Mouse (Mus musculus) layer of hippocampus, adult 8-10 months (tissue): ENCODE data around the gene Nkrf. TPM values are rescaled to one million over a fixed set of nuclear protein-coding genes. Genes with fewer than 3 reads are reported as not detected.
"Not testable (repeated sequence)": the region's sequence is repeated elsewhere in the genome, so short reads cannot be mapped to it uniquely, and the experiment has no call there.

Experiments used
- DNase-seq, 2 experiments: peaks; one replicate each; pipeline ENCODE4 v3.0.0; 2022; ENCODE audit warnings: low spot score in 2 of 2
- total RNA-seq, 4 experiments: library from RNA; stranded (reverse); gene quantifications; 2 replicates each; pipeline ENCODE4 v1.2.4; 2022

The Nkrf gene
- 10 to 100 TPM; 28.7 to 37.9 (median 32.9) TPM for total RNA-seq

DNA sequence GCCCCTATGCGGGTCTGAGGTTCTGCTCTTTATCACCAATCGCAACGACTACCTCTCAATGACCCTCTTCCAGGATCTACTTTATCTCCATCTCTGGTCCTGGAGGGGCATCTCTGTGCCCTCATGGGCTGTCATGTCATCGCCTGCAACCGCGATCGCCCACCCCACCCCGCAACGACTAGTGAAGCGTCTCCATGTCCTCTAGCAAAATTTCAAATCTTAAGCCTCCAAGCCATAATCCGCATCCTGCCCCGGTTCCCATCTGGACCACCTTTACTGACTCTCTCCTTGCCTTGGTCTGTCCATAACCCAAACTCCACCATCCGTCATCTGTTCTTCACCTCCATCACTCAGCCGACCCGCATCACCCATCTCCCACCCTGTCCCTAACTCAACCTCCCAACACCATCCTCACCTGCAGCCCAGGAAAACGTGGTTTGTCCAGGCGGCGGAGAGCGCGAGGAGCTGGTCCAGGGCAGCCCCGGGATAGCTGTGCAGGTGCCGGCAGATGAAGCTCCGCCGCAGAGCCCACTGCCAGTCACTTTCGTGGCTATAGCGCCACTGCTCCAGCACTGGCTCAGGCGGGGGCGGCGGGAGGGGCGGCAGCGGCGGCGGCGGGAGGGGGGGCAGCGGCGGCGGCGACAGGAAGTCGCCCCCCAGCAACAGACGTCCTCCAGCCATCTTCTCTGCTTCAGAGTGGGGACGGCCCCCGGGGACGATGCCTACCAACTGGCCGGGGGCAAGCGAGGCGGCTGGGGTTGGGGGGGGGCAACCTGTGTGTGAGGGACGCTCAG is at the start of gene Nkrf:
Nkrf (minus strand) TSS at position 579 of the 794 bp plus-strand sequence.
- DNase-seq = peak; percentile 28 to 36

DNA sequence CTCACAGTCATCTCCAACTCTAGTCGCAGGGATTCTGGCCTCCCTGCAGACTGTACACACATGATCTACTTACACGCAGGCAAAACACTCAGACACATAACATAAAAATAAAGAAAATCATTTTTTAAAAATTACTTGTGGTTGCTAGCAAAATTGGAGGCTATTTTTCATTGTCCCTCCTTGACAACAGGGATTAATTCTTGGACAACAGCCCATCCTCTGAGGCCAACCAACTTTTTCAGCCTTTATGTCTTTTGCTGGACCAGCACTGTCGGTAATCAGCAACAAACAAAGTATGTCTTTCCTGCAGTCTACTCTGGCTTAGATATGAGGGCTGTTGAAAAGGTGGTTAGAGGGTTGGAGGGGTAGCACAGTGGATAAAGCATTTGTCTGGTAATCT is 38.4 kb upstream of the Nkrf start:
- DNase-seq = no peak

DNA sequence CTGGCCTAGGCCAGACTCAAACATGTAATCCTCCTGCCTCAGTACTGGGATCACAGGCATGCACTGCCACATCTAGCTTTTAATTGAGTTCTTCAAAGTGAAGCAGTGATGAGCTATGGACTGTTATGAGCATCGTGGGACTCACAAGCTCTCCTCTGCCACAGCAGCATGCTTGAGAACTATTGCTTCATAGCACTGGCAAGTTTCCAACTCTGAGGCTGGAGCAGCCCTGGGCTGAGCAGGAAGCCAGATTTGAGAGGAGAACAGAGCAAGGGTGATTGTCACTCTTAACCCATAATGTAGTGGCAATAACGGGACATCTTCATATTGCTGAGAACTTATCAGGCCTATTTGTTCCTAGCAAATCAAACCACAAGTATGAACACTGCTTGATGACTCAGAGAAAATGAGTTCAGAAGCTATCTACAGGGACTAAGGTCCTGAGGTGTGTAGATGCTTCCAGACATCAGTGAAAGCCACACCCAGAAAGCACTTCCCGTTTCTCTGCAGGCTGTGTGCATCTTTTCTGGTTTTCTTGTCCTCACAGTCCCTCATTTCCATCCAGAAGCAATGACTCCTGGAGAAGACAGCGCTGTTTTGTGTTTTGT is 37.2 kb upstream of the Nkrf start:
- DNase-seq = no peak

DNA sequence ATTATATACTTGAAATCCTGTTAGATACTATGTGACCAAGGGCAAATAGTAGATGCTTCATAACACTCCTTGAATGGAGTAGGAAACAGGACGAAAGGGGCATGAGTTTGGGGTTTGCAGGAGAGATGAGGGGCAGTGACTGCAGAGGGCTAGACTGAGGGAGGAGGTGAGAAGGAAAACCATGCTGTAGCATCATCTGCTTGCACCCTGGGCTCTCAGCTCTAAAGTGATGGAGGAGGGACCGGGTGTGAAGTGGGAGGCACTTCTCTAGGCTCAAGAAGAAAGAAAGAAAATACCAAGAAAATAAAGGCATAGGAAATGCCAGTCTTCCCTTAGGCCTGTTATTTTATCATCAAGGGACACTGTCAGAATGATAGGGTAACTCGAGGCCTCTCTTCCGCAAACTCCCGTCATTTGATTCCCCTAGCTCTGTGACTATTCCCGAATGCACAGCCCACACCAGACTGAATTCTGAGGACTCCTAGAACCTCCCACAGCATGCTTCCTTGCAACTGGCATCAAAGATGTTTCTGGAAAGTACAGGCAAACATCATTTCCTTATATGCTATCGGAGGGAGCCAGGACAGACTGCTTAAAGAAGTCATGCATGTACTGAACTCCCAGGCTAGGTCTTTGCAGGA is 32.7 kb upstream of the Nkrf start:
- no peak for DNase-seq

DNA sequence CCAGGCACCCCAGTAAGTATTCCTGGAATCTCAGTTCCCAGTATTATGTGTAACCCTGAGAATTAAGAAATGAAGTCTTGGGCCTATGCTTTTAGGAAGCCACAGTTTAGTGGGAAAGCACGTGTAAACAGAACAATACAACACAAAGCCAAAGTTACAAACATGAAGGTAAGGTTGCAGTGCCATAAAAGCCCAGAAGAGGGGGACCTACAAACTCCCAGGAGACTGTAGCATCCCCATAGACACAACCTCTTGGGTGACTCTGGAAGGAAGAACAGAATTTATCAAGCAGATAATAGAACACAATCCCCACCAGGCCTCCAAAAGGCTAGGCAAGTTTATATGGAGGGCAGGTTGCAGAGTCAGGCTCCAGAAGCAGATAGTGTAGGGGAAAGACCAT is 27.9 kb upstream of the Nkrf start:
- no peak for DNase-seq

DNA sequence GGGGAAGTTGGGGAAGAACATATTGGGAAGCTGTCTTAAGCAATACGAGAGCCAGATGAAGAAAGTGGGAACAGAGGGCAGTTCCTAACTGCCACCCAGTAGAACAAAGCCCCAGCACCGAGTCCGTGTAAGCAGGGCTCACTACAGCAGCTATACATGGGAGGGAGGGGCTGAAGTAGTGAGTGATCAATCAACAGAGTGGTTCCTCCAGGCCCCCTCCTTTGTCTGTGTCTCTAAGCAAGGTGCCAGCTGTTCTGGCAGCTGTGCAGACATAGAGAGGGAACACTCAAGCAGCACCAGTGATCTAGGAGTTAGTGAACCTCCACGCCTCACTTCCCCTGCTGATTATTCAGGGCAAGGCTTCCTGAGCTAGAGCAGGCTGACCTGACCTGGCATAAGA is 27.0 kb upstream of the Nkrf start:
- no peak for DNase-seq

DNA sequence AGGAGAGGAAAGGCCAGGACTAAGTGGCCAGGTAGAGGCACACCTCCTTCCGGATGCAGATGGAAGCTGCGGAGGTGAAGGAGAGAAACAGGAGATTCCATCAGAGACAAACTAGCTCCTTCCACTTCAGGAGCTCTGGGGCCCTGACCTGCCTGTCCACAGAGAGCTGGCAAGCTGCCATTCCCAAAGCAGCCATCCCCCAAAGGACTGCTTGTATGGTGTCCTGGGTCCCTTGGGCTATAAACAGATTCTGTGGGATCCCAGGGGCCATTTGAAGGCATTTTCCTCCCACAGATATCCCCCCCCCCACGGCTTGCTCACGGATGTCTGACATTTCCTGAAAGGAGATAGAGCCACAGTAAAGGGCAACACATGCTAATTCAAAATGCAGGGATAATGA is 26.1 kb upstream of the Nkrf start:
- DNase-seq = no peak

DNA sequence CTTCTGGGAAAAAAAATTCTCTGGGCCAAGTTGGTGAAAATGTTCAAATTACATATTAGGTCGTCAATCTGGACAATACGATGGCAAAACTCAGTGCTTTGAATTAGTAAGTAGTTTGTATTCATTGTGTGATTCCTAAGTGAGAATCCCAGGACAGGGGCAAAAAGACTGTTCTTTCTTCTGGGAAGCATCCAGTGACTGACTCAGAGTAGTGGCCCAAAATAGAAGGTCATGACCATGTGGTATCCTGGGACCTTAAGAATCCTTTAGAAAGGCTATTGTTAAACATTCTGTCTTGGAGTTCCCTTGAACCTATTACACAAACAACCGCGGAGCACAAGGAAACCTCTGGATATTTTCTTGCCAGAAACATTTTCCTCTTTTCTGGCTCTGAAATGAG is 18.6 kb upstream of the Nkrf start:
- no peak for DNase-seq

DNA sequence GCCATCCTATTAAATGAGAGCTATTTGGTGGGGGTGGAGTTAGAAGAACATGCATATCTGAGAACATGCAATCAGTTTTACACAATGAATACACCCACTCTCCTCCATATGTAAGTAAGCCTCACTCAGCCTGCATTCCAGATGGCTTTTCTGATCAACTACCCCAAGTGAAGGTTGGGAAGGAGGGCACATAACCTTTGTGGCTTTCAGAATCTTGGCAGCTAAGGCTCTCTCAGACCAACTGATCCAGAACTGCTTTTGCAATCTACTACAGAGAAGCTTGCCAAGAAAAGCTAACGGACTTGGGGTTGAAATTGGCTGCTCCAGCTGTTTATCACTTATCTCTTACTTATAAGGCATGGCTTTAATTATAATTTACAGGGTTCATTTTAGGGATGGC is 15.1 kb upstream of the Nkrf start:
- DNase-seq = no peak

DNA sequence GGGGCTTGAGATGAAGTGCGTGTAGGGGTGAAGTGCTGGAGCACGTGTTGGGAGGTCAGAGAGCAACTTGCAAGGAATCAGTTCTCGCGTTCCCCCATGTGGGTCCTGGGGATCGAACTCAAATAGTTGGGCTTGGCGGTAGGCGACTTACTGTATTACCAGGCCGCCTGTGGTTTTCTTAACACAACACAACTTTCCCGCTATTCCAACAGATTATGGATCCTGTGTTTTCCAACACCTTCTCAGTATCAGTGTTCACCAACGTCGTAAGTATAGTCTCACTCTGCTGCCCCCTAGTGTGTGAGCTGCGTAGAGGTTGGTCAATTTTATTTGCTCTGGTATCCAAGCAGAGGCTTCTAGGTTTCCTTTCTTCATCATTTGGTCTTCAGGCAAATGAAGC is 8.6 kb upstream of the Nkrf start:
- peak in 1 of 2 experiments; percentile 25 for DNase-seq

DNA sequence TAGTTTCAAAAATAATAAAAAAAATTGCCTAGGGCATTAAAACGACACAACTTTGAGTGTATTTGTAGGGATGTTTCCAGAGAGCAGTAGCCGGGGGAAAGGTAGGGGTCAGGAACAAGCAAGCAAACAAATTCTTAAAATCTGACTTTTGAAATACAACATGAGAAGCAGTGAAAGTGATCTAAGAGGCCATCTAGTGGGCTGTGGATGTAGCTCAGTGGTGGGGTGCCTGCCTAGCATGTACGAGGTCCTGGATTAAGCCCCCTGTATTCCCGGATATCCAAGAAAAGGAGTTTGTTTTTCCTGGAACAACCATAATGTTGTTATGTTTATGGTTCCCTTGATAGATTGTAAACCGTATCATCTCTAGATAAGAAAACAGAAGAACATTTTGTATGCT is 3.8 kb upstream of the Nkrf start:
- no peak for DNase-seq

DNA sequence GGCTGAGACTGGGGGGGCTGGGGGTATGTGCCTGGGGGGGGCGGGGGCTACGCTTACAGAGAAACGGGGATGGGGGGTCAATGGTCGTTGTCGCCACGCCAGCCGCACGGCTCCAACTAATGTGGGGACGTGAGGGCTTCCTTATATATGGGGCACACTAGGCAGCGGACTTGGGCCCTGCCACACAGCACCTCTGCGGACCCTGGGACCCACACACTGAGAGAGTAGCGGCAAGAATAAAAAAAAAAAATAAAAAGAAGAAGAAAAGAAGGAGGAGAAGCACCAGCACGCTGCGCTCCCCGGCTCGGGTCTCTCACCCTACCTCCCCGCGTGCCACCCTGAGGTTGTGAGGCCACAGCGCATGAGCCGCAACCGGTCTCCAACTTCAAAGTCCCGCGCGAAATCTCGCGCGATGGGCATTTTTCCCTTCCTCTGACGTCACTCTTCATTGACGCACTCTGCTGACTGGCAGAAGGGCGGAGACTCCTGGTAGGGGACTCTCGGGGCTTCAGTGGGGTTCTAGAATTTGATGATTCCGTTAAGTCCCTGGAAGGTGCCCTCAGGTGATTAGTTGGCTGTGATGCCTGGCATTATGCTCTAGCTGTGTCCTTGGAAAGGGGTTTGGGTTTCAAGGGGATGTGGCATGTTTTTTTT is 543 bp upstream of the Nkrf start:
- DNase-seq = peak; percentile 94

DNA sequence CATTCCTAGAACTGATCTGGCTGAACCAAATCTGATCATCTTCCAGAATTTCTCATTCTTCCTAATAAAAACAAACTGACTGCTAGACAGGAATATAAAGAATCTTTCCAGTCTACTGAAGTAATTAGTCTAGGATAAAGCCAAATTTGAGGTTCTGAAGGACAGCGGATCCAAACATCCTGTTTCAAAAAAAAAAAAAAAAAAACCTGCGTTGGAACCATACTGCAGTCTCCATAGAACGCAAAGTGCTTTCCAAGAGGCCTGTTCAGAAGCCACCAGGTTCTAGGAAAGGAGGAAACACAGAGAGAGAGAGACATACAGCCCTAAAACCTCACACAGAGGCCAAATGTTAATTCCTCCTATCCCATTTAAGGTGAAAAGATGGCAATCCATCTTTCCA is 1.0 kb downstream of the Nkrf start:
- DNase-seq = no peak

DNA sequence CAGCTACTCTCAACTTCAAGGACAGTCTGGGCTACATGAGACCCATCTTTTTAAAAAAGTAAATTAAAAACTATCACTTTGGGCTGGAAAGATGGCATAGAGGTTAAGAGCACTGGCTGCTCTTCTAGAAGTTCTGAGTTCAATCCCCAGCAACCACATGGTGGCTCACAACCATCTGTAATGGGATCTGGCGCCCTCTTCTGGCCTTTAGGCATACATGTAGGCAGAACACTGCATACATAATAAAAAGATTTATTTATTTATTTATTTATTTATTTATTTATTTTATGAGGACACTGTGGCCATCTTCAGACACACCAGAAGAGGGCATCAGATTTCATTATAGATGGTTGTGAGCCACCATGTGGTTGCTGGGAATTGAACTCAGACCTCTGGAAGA is 3.8 kb downstream of the Nkrf start:
- DNase-seq = not testable (repeated sequence)

DNA sequence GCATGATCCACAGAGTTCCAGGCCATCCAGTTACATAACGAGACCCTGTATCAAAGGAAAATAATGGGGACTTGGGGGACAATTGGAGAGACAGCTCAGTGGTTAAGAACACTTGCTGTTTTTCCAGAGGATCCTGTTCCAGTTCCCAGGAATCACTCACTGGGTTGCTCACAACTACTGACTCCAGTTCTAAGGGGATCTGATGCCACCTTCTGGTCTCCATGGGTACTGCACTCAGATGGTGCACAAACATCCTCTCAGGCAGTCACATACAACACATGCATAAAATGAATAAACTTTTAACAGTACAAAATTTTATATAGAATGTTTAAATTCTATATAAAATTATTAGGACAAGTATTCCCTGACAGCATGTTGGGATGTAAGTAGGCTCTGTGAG is 18.0 kb downstream of the Nkrf start:
- no peak for DNase-seq

DNA sequence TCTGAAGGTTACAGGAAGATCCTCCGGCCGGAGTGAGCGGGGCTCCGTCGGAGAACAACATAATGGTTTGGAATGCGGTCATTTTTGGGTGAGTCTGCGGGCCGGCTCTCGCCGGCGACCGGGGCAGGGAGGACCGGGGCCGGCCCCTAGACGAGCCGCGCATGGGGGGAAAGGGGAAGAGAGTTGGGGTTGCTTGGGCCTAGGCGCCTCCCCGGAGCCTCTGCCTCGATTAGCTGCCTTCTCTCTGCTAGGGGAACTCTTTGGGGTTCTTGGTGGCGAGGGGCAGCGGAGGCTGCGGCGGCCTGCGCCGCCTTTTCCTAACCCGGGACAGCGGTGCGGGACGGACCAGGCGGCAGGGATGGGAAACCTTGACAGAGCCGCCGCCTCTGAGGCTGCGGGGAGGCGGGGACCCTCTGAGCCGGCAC is 28.0 kb downstream of the Nkrf start:
- peak in 1 of 2 experiments; percentile 4 for DNase-seq

DNA sequence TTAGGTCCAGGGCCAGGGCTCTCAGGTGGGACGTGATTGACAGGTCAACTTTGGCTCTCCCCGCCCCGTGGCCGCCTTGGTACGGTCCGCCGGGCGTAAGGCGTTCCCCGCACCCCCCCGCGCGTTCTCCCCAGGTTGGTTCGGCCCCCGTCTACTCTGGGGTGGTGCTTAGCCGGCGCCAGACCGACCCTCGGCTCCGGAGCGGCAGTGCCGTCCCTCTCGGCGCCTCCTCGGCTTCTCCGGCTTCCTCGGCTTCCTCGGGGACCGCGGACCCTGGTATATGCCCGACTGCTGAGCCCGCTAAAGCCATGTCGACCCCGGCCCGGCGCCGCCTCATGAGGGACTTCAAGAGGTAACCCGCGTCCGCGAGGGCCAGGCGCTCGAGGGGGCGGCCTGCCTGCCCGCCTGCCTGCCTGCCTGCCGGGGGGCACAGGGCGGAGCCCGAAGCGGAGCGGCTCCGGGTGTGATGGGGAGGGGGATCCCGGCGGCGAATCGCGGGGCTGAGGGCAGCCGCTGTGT is 28.5 kb downstream of the Nkrf start:
- DNase-seq = peak; percentile 58 to 79

DNA sequence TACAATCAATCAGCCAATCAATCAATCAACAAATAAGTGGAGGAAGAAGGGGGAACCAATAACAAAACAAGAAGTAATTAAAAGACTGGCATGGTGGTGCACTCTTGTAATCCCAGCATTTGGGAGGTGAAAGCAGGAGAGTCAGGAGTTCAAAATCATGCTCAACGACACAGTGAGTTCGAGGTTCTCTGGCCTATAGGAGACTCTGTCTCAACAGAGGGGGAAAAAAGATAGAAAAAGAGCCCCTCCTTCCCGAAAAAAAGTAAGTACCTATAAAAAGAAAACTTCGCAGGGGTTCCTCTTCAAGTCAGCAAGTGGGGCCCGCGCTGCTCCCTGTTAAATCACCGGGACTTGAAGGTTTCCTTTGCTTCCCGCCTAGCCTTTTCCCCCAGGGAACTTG is 28.9 kb downstream of the Nkrf start, which contains the start of the genes Ube2a and C330007P06Rik:
Ube2a (plus strand) TSS at position 136 of the 400 bp plus-strand sequence.
C330007P06Rik (minus strand) TSS at position 347 of the 400 bp plus-strand sequence.
- DNase-seq = no peak

DNA sequence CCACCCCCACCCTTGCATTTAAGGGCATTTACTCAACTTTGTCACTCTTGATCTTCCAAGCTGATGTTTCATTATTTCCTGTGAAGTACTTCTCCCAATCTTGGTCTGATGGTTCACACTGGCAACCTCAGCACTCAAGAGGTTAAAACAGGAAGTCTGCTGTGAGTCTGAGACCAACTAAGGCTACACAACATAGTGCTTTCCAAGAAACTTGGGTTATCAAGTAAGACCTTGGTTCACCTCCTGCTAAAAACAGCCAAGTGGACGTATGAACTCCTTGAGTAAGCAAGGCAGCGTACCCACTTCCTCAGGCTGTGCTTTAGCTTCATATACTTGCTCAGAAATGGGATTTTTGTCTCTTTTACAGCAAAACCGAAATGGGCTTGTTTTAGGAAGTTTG is 32.3 kb downstream of the Nkrf start:
- no peak for DNase-seq

DNA sequence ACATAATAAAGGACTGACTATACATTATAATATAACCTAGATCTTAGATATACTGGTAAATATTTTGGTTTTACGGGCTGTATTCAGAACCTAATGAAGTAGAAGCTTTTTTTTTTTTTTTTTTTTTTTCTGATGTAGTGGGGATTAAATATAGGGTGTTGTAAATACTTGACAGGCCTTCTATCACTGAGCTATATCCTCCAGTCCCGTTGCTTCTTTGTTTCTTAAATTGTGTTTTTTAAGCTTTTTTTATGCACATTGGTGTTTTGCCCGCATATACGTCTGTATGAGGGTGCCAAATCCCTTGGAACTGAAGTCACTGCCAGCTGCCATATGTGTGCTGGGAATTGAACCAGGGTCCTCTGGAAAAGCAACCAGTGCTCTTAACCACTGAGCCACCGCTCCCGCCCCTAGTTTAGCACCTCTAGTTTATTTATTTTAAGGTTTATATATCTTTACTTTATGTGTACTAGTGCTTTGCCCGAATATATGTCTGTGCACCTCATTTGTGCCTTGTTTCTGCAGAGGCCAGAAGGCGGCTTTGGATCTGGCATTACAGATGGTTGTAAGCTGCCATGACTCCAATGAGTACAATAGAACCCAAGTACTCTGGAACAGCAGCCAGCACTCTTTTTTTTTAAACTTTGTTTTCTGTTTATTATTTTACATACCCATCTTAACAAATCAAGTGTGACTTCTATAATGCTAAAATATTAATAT is 37.9 kb downstream of the Nkrf start:
- no peak for DNase-seq
